7 mouse cellular contexts compared by ENCODE assay signal in the genomic region with DNA sequence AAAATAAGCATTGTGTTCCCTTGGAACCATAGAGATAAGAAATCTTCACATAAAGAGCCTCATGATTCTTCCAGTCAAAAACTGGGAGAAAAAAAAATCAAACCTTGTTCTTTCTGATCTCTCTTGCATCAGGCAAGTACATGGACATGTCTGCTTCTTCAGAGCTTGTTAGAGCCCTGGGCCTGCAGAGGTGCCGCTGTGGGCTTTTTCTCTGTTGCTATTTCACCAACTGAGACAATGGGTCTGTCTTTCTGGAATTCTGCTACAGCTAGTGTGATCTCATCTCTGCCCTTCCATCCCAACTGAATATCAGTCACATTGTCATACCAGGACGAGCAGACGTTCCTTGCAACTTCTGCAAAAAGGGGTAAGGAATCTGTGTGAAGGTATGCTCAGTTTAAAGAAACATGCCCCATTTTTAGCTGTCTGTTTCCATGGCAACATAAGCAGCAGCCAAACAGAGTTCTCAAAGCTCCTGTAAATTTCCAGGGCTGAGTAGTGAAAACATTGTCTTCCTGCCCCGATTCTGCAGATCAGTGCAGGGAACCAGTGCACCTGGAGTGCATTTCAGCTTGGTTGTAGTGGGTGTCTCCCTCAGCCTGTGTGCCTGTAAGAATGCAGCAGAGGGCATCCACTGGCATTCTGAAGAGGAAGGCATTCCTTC.
DNase-seq lines count a peak whose midpoint lies in the region; ATAC-seq lines count a peak whose summit lies in the region.

No protein-coding gene starts in this region.

- no peak overlapping the region for H3K9ac ChIP-seq in embryonic facial prominence, embryonic 11.5 days (replicated peaks; ENCODE audit: low read length)

- H3K4me3 ChIP-seq in megakaryocyte, embryonic 14.5 days (replicated peaks) = peak overlapping the region; percentile 59
- no peak overlapping the region for H3K4me3 ChIP-seq in embryonic facial prominence, embryonic 11.5 days (ENCODE audit: low read depth, low read length)
- no peak overlapping the region for H3K4me3 ChIP-seq in macrophage (ENCODE audit: inconsistent target)

- no peaks in the 10 kb centered on the region for H3K36me3 ChIP-seq in megakaryocyte, embryonic 14.5 days (replicated peaks; ENCODE audit: low read length)
- H3K36me3 ChIP-seq in embryonic facial prominence, embryonic 11.5 days (replicated peaks; ENCODE audit: control insufficient read depth, insufficient read depth, low read depth, low read length) = no peaks in the 10 kb centered on the region
- H3K36me3 ChIP-seq in macrophage (ENCODE audit: inconsistent target) = no peaks in the 10 kb centered on the region

- H3K27me3 ChIP-seq in megakaryocyte, embryonic 14.5 days (replicated peaks) = no peaks in the 10 kb centered on the region
- no peaks in the 10 kb centered on the region for H3K27me3 ChIP-seq in embryonic facial prominence, embryonic 11.5 days (ENCODE audit: control insufficient read depth, insufficient read depth, low read length)

- peaks cover 32% of the 10 kb centered on the region for H3K4me1 ChIP-seq in megakaryocyte, embryonic 14.5 days
- H3K4me1 ChIP-seq in embryonic facial prominence, embryonic 11.5 days (ENCODE audit: control insufficient read depth, insufficient read depth, low read length) = no peaks in the 10 kb centered on the region

- no peak overlapping the region for H3K4me2 ChIP-seq in embryonic facial prominence, embryonic 11.5 days (ENCODE audit: low read depth, low read length)

- no peaks in the 10 kb centered on the region for H3K79me2 ChIP-seq in macrophage (ENCODE audit: inconsistent target)

- ATAC-seq in megakaryocyte, adult 5-6 weeks (ENCODE audit: poor library complexity, severe bottlenecking) = no peak
- ATAC-seq in embryonic facial prominence, embryonic 11.5 days (replicated peaks; ENCODE audit: insufficient number of reproducible peaks, low FRiP score, low TSS enrichment, low read depth) = no peak

- 38% methylated on average over 4 of the region's 4 CpGs for WGBS in embryonic facial prominence, embryonic 11.5 days
- 50% methylated on average over 4 of the region's 4 CpGs for WGBS in macrophage (ENCODE audit: missing documents)

- H3K27ac ChIP-seq in embryonic facial prominence, embryonic 11.5 days (replicated peaks; ENCODE audit: low read depth, low read length) = no peak overlapping the region
- H3K27ac ChIP-seq in macrophage = peak overlapping the region; percentile 10

- DNase-seq in embryonic facial prominence, embryonic 11.5 days (ENCODE audit: low spot score) = peak; percentile 60
- peak; percentile 3 for DNase-seq in induced T-regulatory cell, adult 2 months (ENCODE audit: low read depth)
- no peak for DNase-seq in c-Kit-positive CD71-positive TER-119-positive erythroid progenitor cells, embryonic 14.5 days (ENCODE audit: low spot score)
- DNase-seq in gastrocnemius, postnatal 25 days = no peak

- no peaks in the 10 kb centered on the region for H3K9me3 ChIP-seq in megakaryocyte, embryonic 14.5 days
- H3K9me3 ChIP-seq in embryonic facial prominence, embryonic 11.5 days (replicated peaks; ENCODE audit: control insufficient read depth, low read length) = no peaks in the 10 kb centered on the region

Comparison
In these comparisons a context has a peak if more than half of its experiments do, and no peak if none do; other contexts are left out.
1. DNase-seq: peak in embryonic facial prominence, embryonic 11.5 days (single experiment) and induced T-regulatory cell, adult 2 months (single experiment); none in c-Kit-positive CD71-positive TER-119-positive erythroid progenitor cells, embryonic 14.5 days (single experiment) and gastrocnemius, postnatal 25 days (single experiment).